Mouse (Mus musculus): ENCODE measurements around the gene Pigb. TPM values are rescaled to one million over a fixed set of nuclear protein-coding genes. Genes with fewer than 3 reads are reported as not detected.
"Not testable (repeated sequence)": the region's sequence is repeated elsewhere in the genome, so short reads cannot be mapped to it uniquely, and the experiment has no call there.

Pigb gene
- polyA plus RNA-seq, 1 experiment = 8.2 TPM

GRCm38 (mm10) chr9:73082291-73083000 lies 42.3 kb upstream of the Pigb start:
- TF ChIP-seq POLR2A (IDR thresholded peaks at IDR 0.05; ENCODE audit: control insufficient read depth, extremely low read depth, insufficient read depth, low read length, poor library complexity) (no peak), CTCF (IDR thresholded peaks at IDR 0.05; ENCODE audit: borderline replicate concordance, control insufficient read depth, extremely low read depth, insufficient read depth, low read length, poor library complexity) (no peak)
- Histone ChIP-seq H3K4me3 (ENCODE audit: control insufficient read depth, insufficient read depth, low read length) (no peak overlapping the region), H3K27me3 (ENCODE audit: control insufficient read depth, insufficient read depth, low read length) (no peaks in the 10 kb centered on the region), H3K36me3 (ENCODE audit: control insufficient read depth, insufficient read depth, low read length) (peaks cover under 1% of the 10 kb centered on the region), H3K27ac (ENCODE audit: control insufficient read depth, insufficient read depth, low read length) (no peak overlapping the region), H3K4me1 (replicated peaks; ENCODE audit: control insufficient read depth, insufficient read depth, low read length) (peaks cover 47% of the 10 kb centered on the region)
- WGBS = 73% methylated on average over 8 of the region's 8 CpGs
- DNase-seq = no peak

DNA sequence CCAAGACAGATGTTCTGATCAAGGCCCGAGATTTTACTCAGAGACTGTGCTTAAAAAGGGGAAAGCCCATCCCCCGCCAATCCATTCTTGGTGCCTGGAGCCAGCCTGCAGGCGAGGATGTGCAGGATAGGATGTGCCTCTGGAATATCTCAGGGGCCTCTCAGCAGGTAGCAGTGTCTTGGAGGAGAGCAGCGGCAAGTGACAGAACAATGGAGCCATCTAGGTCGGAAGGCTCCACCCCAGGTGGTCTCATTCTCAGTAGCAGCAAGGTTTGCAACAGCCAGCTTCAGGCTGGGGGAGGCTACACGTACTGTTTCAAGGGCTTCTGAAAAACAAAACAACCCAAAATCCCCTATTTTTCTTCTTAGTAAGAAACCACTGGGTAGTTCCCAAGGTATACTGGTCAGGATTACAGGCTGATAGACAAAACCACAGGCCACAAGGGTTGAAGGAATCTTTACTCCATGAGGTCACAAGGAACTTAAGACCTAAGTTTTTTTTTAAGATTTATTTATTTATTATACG lies 39.7 kb upstream of the Pigb start:
- Histone ChIP-seq H3K4me3 (ENCODE audit: control insufficient read depth, insufficient read depth, low read length) (no peak overlapping the region), H3K27ac (ENCODE audit: control insufficient read depth, insufficient read depth, low read length) (peak overlapping the region; percentile 48; the same call in 1 of the 2 replicates), H3K36me3 (ENCODE audit: control insufficient read depth, insufficient read depth, low read length) (peaks cover 16% of the 10 kb centered on the region), H3K4me1 (replicated peaks; ENCODE audit: control insufficient read depth, insufficient read depth, low read length) (peaks cover 30% of the 10 kb centered on the region), H3K27me3 (ENCODE audit: control insufficient read depth, insufficient read depth, low read length) (no peaks in the 10 kb centered on the region)
- WGBS = 48% methylated on average over 7 of the region's 7 CpGs
- no peak for DNase-seq
- no peak for TF ChIP-seq CTCF (IDR thresholded peaks at IDR 0.05; ENCODE audit: borderline replicate concordance, control insufficient read depth, extremely low read depth, insufficient read depth, low read length, poor library complexity)
- TF ChIP-seq POLR2A (IDR thresholded peaks at IDR 0.05; ENCODE audit: control insufficient read depth, extremely low read depth, insufficient read depth, low read length, poor library complexity) = no peak

GRCm38 (mm10) chr9:73079349-73079748 lies 39.2 kb upstream of the Pigb start:
- not testable (repeated sequence) for H3K4me3 ChIP-seq (ENCODE audit: control insufficient read depth, insufficient read depth, low read length)

DNA sequence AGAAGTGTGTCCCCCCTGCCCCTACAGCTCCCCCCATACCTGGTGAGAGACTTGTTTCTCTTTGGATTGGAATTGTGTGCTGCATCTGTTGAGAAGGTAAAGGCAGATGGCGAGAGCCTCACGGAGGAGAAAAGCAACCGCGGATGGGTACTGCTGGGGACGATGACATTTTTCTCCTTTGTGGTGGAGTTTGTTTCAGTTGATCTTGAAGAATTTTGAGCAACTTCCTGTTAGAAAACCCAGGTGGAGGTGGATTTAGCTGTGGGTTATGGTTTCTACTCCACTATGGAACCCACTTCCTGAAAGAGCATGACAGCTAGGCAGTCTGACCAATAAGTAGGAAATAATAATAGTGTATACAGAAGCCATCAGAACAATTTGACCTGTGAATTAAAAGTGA lies 33.0 kb upstream of the Pigb start:
- H3K36me3 ChIP-seq (ENCODE audit: control insufficient read depth, insufficient read depth, low read length) = peaks cover 16% of the 10 kb centered on the region
- H3K27ac ChIP-seq (ENCODE audit: control insufficient read depth, insufficient read depth, low read length) = peak overlapping the region; percentile 97
- peak; percentile 39 for DNase-seq
- 6% methylated on average over 5 of the region's 5 CpGs for WGBS
- peak overlapping the region; percentile 35 for H3K4me3 ChIP-seq (ENCODE audit: control insufficient read depth, insufficient read depth, low read length)
- H3K27me3 ChIP-seq (ENCODE audit: control insufficient read depth, insufficient read depth, low read length) = no peaks in the 10 kb centered on the region
- peaks cover 26% of the 10 kb centered on the region for H3K4me1 ChIP-seq (replicated peaks; ENCODE audit: control insufficient read depth, insufficient read depth, low read length)
- TF ChIP-seq CTCF (IDR thresholded peaks at IDR 0.05; ENCODE audit: borderline replicate concordance, control insufficient read depth, extremely low read depth, insufficient read depth, low read length, poor library complexity) = no peak
- no peak for TF ChIP-seq POLR2A (IDR thresholded peaks at IDR 0.05; ENCODE audit: control insufficient read depth, extremely low read depth, insufficient read depth, low read length, poor library complexity)

More at GRCm38 (mm10) chr9:73079349-73079748, 39.2 kb upstream of the Pigb start:
- DNase-seq; H3K27me3 ChIP-seq (ENCODE audit: control insufficient read depth, insufficient read depth, low read length); H3K27ac ChIP-seq (ENCODE audit: control insufficient read depth, insufficient read depth, low read length): not testable (repeated sequence)
- 92% methylated on average over 11 of the region's 12 CpGs for WGBS
- H3K4me1 ChIP-seq (replicated peaks; ENCODE audit: control insufficient read depth, insufficient read depth, low read length) = peaks cover 27% of the 10 kb centered on the region
- peaks cover 16% of the 10 kb centered on the region for H3K36me3 ChIP-seq (ENCODE audit: control insufficient read depth, insufficient read depth, low read length)

- Histone ChIP-seq H3K27me3 (ENCODE audit: control insufficient read depth, insufficient read depth, low read length) (no peaks in the 10 kb centered on the region), H3K27ac (ENCODE audit: control insufficient read depth, insufficient read depth, low read length) (peak overlapping the region; percentile 97), H3K36me3 (ENCODE audit: control insufficient read depth, insufficient read depth, low read length) (peaks cover 15% of the 10 kb centered on the region), H3K4me1 (replicated peaks; ENCODE audit: control insufficient read depth, insufficient read depth, low read length) (peaks cover 31% of the 10 kb centered on the region), H3K4me3 (ENCODE audit: control insufficient read depth, insufficient read depth, low read length) (no peak overlapping the region)
- DNase-seq = no peak
- TF ChIP-seq POLR2A (IDR thresholded peaks at IDR 0.05; ENCODE audit: control insufficient read depth, extremely low read depth, insufficient read depth, low read length, poor library complexity) (no peak), CTCF (IDR thresholded peaks at IDR 0.05; ENCODE audit: borderline replicate concordance, control insufficient read depth, extremely low read depth, insufficient read depth, low read length, poor library complexity) (no peak)
- 40% methylated on average over 8 of the region's 8 CpGs for WGBS
These were observed 32.2 kb upstream of the Pigb start for GRCm38 (mm10) chr9:73072426-73072825.

- Histone ChIP-seq H3K36me3 (ENCODE audit: control insufficient read depth, insufficient read depth, low read length) (peaks cover 6% of the 10 kb centered on the region; the same call in 1 of the 2 replicates), H3K27me3 (ENCODE audit: control insufficient read depth, insufficient read depth, low read length) (no peaks in the 10 kb centered on the region), H3K27ac (ENCODE audit: control insufficient read depth, insufficient read depth, low read length) (peak overlapping the region; percentile 87), H3K4me1 (replicated peaks; ENCODE audit: control insufficient read depth, insufficient read depth, low read length) (peaks cover 31% of the 10 kb centered on the region), H3K4me3 (ENCODE audit: control insufficient read depth, insufficient read depth, low read length) (no peak overlapping the region)
- no peak for DNase-seq
- 40% methylated on average over 10 of the region's 10 CpGs for WGBS
- TF ChIP-seq CTCF (IDR thresholded peaks at IDR 0.05; ENCODE audit: borderline replicate concordance, control insufficient read depth, extremely low read depth, insufficient read depth, low read length, poor library complexity) (no peak), POLR2A (IDR thresholded peaks at IDR 0.05; ENCODE audit: control insufficient read depth, extremely low read depth, insufficient read depth, low read length, poor library complexity) (no peak)
These were observed 30.9 kb upstream of the Pigb start for GRCm38 (mm10) chr9:73070971-73071659.

All from thymus, adult 2 months (tissue).